Mouse (Mus musculus) myocyte (in vitro differentiated cells): ENCODE results near the gene Rph3al. TPM values are rescaled to one million over a fixed set of nuclear protein-coding genes. Genes with fewer than 3 reads are reported as not detected.

ENCODE experiments used
- H3K27me3 ChIP-seq: one replicate; pipeline ENCODE4 v1.6.1; 2011; ENCODE audit not compliant: control insufficient read depth, insufficient read depth, insufficient read length
- H3K36me3 ChIP-seq: one replicate; pipeline ENCODE4 v1.6.1; 2011; ENCODE audit not compliant: control insufficient read depth, insufficient read depth
- H3K4me2 ChIP-seq: one replicate; pipeline ENCODE4 v1.6.1; 2011; ENCODE audit warnings: low read depth, control low read depth
- H3K4me3 ChIP-seq: one replicate; pipeline ENCODE4 v1.5.1; 2011; ENCODE audit warnings: mild to moderate bottlenecking, control low read depth, moderate library complexity
- H3K79me2 ChIP-seq: one replicate; pipeline ENCODE4 v1.6.1; 2011; ENCODE audit not compliant: control insufficient read depth, insufficient read depth
- H3ac ChIP-seq: one replicate; pipeline ENCODE4 v1.6.1; 2011; ENCODE audit not compliant: control insufficient read depth, insufficient read length
- CEBPB ChIP-seq: IDR thresholded peaks from 2 replicates; pipeline ENCODE4 v1.6.1; 2011; ENCODE audit warnings: mild to moderate bottlenecking, moderate library complexity; ENCODE audit not compliant: poor library complexity, insufficient read depth, severe bottlenecking
- E2F4 ChIP-seq: IDR thresholded peaks from one replicate; pipeline ENCODE4 v1.6.1; 2011; ENCODE audit warnings: mild to moderate bottlenecking, control low read depth, moderate library complexity; ENCODE audit not compliant: insufficient read depth
- MAX ChIP-seq: IDR thresholded peaks from one replicate; pipeline ENCODE4 v1.6.1; 2011; ENCODE audit warnings: low read depth, mild to moderate bottlenecking, control low read depth
- MYOD1 ChIP-seq, 3 experiments: IDR thresholded peaks; one replicate each; pipeline ENCODE4 v1.6.1; 2011; ENCODE audit warnings: control low read depth in 2 of 3, low read depth in 2 of 3, mild to moderate bottlenecking in 2 of 3, moderate library complexity in 1 of 3; ENCODE audit not compliant: insufficient read length in 2 of 3, control insufficient read depth in 1 of 3
- MYOG ChIP-seq, 3 experiments: IDR thresholded peaks; one replicate each; pipeline ENCODE4 v1.6.1; 2011; ENCODE audit warnings: control low read depth in 2 of 3, low read depth in 2 of 3, mild to moderate bottlenecking in 2 of 3; ENCODE audit not compliant: insufficient read length in 2 of 3, control insufficient read depth in 1 of 3, insufficient read depth in 1 of 3
- POLR2A ChIP-seq: IDR thresholded peaks from one replicate; pipeline ENCODE4 v1.6.1; 2011; ENCODE audit warnings: low read depth, mild to moderate bottlenecking, control low read depth, moderate library complexity; ENCODE audit not compliant: insufficient read length
- POLR2AphosphoS2 ChIP-seq: IDR thresholded peaks from one replicate; pipeline ENCODE4 v1.6.1; 2011; ENCODE audit warnings: low read depth, control low read depth; ENCODE audit not compliant: insufficient read length
- REST ChIP-seq: IDR thresholded peaks from one replicate; pipeline ENCODE4 v1.6.1; 2011; ENCODE audit warnings: mild to moderate bottlenecking, control low read depth, moderate library complexity; ENCODE audit not compliant: insufficient read depth, insufficient read length
- SRF ChIP-seq: IDR thresholded peaks from one replicate; pipeline ENCODE4 v1.6.1; 2011; ENCODE audit warnings: low read depth; ENCODE audit not compliant: control insufficient read depth, insufficient read length
- TCF12 ChIP-seq: IDR thresholded peaks from one replicate; pipeline ENCODE4 v1.6.1; 2011; ENCODE audit warnings: mild to moderate bottlenecking, control low read depth; ENCODE audit not compliant: poor library complexity, insufficient read depth, severe bottlenecking
- TCF3 ChIP-seq: IDR thresholded peaks from one replicate; pipeline ENCODE4 v1.6.1; 2011; ENCODE audit warnings: low read depth, control low read depth; ENCODE audit not compliant: insufficient read length
- USF1 ChIP-seq: IDR thresholded peaks from one replicate; pipeline ENCODE4 v1.6.1; 2011; ENCODE audit warnings: low read depth, mild to moderate bottlenecking, control low read depth, moderate library complexity
- polyA plus RNA-seq: library from polyadenylated mRNA; unstranded; fragments of >200 nt; fragmentation: generic; extraction: Trizol; gene quantifications from one replicate; pipeline ENCODE4 v1.2.1, GENCODE M21; 2012; ENCODE audit warnings: missing spikeins

The Rph3al gene
- polyA plus RNA-seq, 1 experiment: 0.05 TPM

- no peak overlapping the region for H3K4me2 ChIP-seq
- H3ac ChIP-seq: no peak overlapping the region
- no peak for TF ChIP-seq MYOD1 (IDR thresholded peaks at IDR 0.05; ENCODE audit: control insufficient read depth in 1 of 3, insufficient read length in 2 of 3, low read depth in 2 of 3)
- TF ChIP-seq MAX: no peak
- TF ChIP-seq REST: no peak
- no peak for TF ChIP-seq POLR2AphosphoS2
- no peak for TF ChIP-seq MYOG (IDR thresholded peaks at IDR 0.05; ENCODE audit: control insufficient read depth in 1 of 3, insufficient read depth in 1 of 3, insufficient read length in 2 of 3, low read depth in 2 of 3)
- TF ChIP-seq USF1: no peak
- TF ChIP-seq TCF3: no peak
- no peak for TF ChIP-seq POLR2A
- TF ChIP-seq E2F4: no peak
- TF ChIP-seq CEBPB: no peak
- TF ChIP-seq TCF12: no peak
- no peak for TF ChIP-seq SRF
- peaks cover 42% of the 10 kb centered on the region for H3K27me3 ChIP-seq
- H3K36me3 ChIP-seq: no peaks in the 10 kb centered on the region
- H3K79me2 ChIP-seq: no peaks in the 10 kb centered on the region
- no peak overlapping the region for H3K4me3 ChIP-seq
Observed at GRCm38 (mm10) chr11:75839536-75840430, 98.4 kb downstream of the Rph3al start.

GRCm38 (mm10) chr11:75838861-75839426 is 99.3 kb downstream of the Rph3al start:
- Histone ChIP-seq H3K36me3 (no peaks in the 10 kb centered on the region), H3K27me3 (peaks cover 39% of the 10 kb centered on the region), H3K4me2 (no peak overlapping the region), H3K4me3 (no peak overlapping the region), H3ac (no peak overlapping the region), H3K79me2 (no peaks in the 10 kb centered on the region)
- no peak for TF ChIP-seq TCF12
- no peak for TF ChIP-seq SRF
- no peak for TF ChIP-seq POLR2A
- TF ChIP-seq REST: no peak

GRCm38 (mm10) chr11:75836240-75836610 is 102.0 kb downstream of the Rph3al start:
- TF ChIP-seq E2F4 (no peak), USF1 (no peak), POLR2AphosphoS2 (no peak), REST (no peak), TCF12 (no peak), MYOG (IDR thresholded peaks at IDR 0.05; ENCODE audit: control insufficient read depth in 1 of 3, insufficient read depth in 1 of 3, insufficient read length in 2 of 3, low read depth in 2 of 3) (no peak), CEBPB (no peak), POLR2A (no peak), TCF3 (no peak), SRF (no peak), MYOD1 (IDR thresholded peaks at IDR 0.05; ENCODE audit: control insufficient read depth in 1 of 3, insufficient read length in 2 of 3, low read depth in 2 of 3) (no peak)
- H3K27me3 ChIP-seq: peaks cover 12% of the 10 kb centered on the region
- H3K79me2 ChIP-seq: no peaks in the 10 kb centered on the region
- no peak overlapping the region for H3K4me3 ChIP-seq
- no peak overlapping the region for H3ac ChIP-seq
- H3K36me3 ChIP-seq: no peaks in the 10 kb centered on the region
- H3K4me2 ChIP-seq: no peak overlapping the region

GRCm38 (mm10) chr11:75835587-75836239 is 102.5 kb downstream of the Rph3al start:
- H3K36me3 ChIP-seq: no peaks in the 10 kb centered on the region
- H3K4me2 ChIP-seq: no peak overlapping the region
- H3ac ChIP-seq: no peak overlapping the region
- H3K4me3 ChIP-seq: no peak overlapping the region
- peaks cover 11% of the 10 kb centered on the region for H3K27me3 ChIP-seq
- H3K79me2 ChIP-seq: no peaks in the 10 kb centered on the region
- TF ChIP-seq USF1: no peak
- no peak for TF ChIP-seq CEBPB
- TF ChIP-seq POLR2AphosphoS2: no peak
- no peak for TF ChIP-seq MAX

GRCm38 (mm10) chr11:75833081-75833480 is 105.1 kb downstream of the Rph3al start:
- TF ChIP-seq SRF (no peak), POLR2AphosphoS2 (no peak), MAX (no peak), REST (no peak), TCF3 (no peak), CEBPB (no peak), MYOG (IDR thresholded peaks at IDR 0.05; ENCODE audit: control insufficient read depth in 1 of 3, insufficient read depth in 1 of 3, insufficient read length in 2 of 3, low read depth in 2 of 3) (no peak), POLR2A (no peak), MYOD1 (IDR thresholded peaks at IDR 0.05; ENCODE audit: control insufficient read depth in 1 of 3, insufficient read length in 2 of 3, low read depth in 2 of 3) (no peak), E2F4 (no peak), TCF12 (no peak), USF1 (no peak)
- no peaks in the 10 kb centered on the region for H3K27me3 ChIP-seq
- no peak overlapping the region for H3ac ChIP-seq
- H3K79me2 ChIP-seq: no peaks in the 10 kb centered on the region
- no peak overlapping the region for H3K4me2 ChIP-seq
- no peaks in the 10 kb centered on the region for H3K36me3 ChIP-seq
- no peak overlapping the region for H3K4me3 ChIP-seq
